Mouse (Mus musculus) spleen, adult 2 months (tissue): Measurements from ENCODE around the gene Bhlha9.

Experiments used
- CTCF ChIP-seq: fragments of 200-500 bp; IDR thresholded peaks from 2 replicates; pipeline ENCODE4 v1.5.1; 2011; ENCODE audit warnings: mild to moderate bottlenecking, inconsistent platforms; ENCODE audit not compliant: insufficient read depth, insufficient read length, insufficient replicate concordance; ENCODE audit errors: extremely low read depth
- POLR2A ChIP-seq: fragments of 200-500 bp; IDR thresholded peaks from 2 replicates; pipeline ENCODE4 v1.6.1; 2011; ENCODE audit warnings: low read depth, low read length, inconsistent platforms

- TF ChIP-seq POLR2A: no peak
- TF ChIP-seq CTCF: no peak
Observed at GRCm38 (mm10) chr11:76661790-76662468, 10.3 kb upstream of the Bhlha9 start.
